ENCODE assay signal across 24 mouse cellular contexts in genomic region chr15:103237295-103237694, GRCm38 (mm10). TPM values are rescaled to one million over a fixed set of nuclear protein-coding genes. Genes with fewer than 3 reads are reported as not detected.
DNase-seq lines count a peak whose midpoint lies in the region; ATAC-seq and TF ChIP-seq lines count a peak whose summit lies in the region.
"Had no signal": no experiment of that assay in that cellular context is flagged by ENCODE, and none has a peak within 500 bp of the region (broad histone marks: within the 10 kb centered on the region; RNA-seq: fewer than 3 reads in every experiment).

No protein-coding gene starts in this region.

- intact Hi-C loops in heart, postnatal 36 days (cut with DNase I) = no loop called here

- peaks cover 80% of the 10 kb centered on the region for H3K79me2 ChIP-seq in CH12.LX (replicated peaks; ENCODE audit: control insufficient read depth, extremely low read depth, insufficient read depth, poor library complexity, severe bottlenecking)

- dilution Hi-C loops in CH12.LX (cut with MboI; ENCODE audit: extremely low pct_ligation_motif_present, extremely low pct_unique_long_range_greater_than_20kb, low sequenced_read_pairs) = no loop called here

- peak overlapping the region; percentile 27; the same call in 1 of the 2 replicates for H3K4me2 ChIP-seq in forebrain, embryonic 12.5 days
- H3K4me2 ChIP-seq in forebrain, embryonic 14.5 days (ENCODE audit: low read length) = no peak overlapping the region
- H3K4me2 ChIP-seq in heart, embryonic 15.5 days = peak overlapping the region; percentile 8; the same call in 1 of the 2 replicates
- peak overlapping the region; percentile 99 for H3K4me2 ChIP-seq in CH12.LX (ENCODE audit: insufficient read depth, low read depth, poor library complexity, severe bottlenecking)
- peak overlapping the region; percentile 81 for H3K4me2 ChIP-seq in liver, embryonic 12.5 days
- H3K4me2 ChIP-seq in hindbrain, embryonic 16.5 days (ENCODE audit: low read length) = no peak overlapping the region

- no peak for DNase-seq in forebrain, embryonic 14.5 days (ENCODE audit: low spot score)
- no peak for DNase-seq in heart, postnatal 36 days
- DNase-seq in CH12.LX (ENCODE audit: extremely low read depth) = no peak
- no peak for DNase-seq in adrenal gland, adult 2 months
- DNase-seq: adrenal gland, postnatal 10 days; cerebellum, adult 11-12 months; cerebellum, postnatal 14 days; embryo, embryonic 11 days; kidney, adult 8-10 months; kidney, postnatal 25 days; lung, adult 2 months; lung, postnatal 4 days; right cerebral cortex, postnatal 4 days; thymus, postnatal 25 days had no signal

- H3K9me3 ChIP-seq in forebrain, embryonic 12.5 days = no peaks in the 10 kb centered on the region
- H3K9me3 ChIP-seq in forebrain, embryonic 14.5 days (replicated peaks; ENCODE audit: control insufficient read depth, low read length) = no peaks in the 10 kb centered on the region
- H3K9me3 ChIP-seq in heart, embryonic 15.5 days (replicated peaks) = no peaks in the 10 kb centered on the region
- no peaks in the 10 kb centered on the region for H3K9me3 ChIP-seq in CH12.LX (replicated peaks; ENCODE audit: low read length)
- H3K9me3 ChIP-seq in liver, embryonic 12.5 days (replicated peaks) = no peaks in the 10 kb centered on the region
- H3K9me3 ChIP-seq in hindbrain, embryonic 16.5 days (ENCODE audit: control insufficient read depth, low read length) = no peaks in the 10 kb centered on the region
- H3K9me3 ChIP-seq: hindbrain, embryonic 12.5 days; midbrain, embryonic 12.5 days; neural tube, embryonic 12.5 days had no signal

- no peak overlapping the region for H3K27ac ChIP-seq in forebrain, embryonic 12.5 days
- no peak overlapping the region for H3K27ac ChIP-seq in forebrain, embryonic 14.5 days (ENCODE audit: low read depth, low read length)
- H3K27ac ChIP-seq in heart, embryonic 15.5 days = no peak overlapping the region
- no peak overlapping the region for H3K27ac ChIP-seq in CH12.LX (ENCODE audit: insufficient read depth, low read depth)
- H3K27ac ChIP-seq in liver, embryonic 12.5 days = peak overlapping the region; percentile 51; the same call in 1 of the 2 replicates
- no peak overlapping the region for H3K27ac ChIP-seq in hindbrain, embryonic 16.5 days (ENCODE audit: low read depth, low read length)
- H3K27ac ChIP-seq: hindbrain, embryonic 12.5 days; midbrain, embryonic 12.5 days; neural tube, embryonic 12.5 days had no signal

- peaks cover 29% of the 10 kb centered on the region for H3K36me3 ChIP-seq in forebrain, embryonic 12.5 days (replicated peaks)
- peaks cover 25% of the 10 kb centered on the region for H3K36me3 ChIP-seq in forebrain, embryonic 14.5 days (ENCODE audit: control insufficient read depth, insufficient read depth, low read length)
- peaks cover 22% of the 10 kb centered on the region for H3K36me3 ChIP-seq in heart, embryonic 15.5 days
- peaks cover 13 to 37% of the 10 kb centered on the region in 2 experiments for H3K36me3 ChIP-seq in CH12.LX (replicated peaks in 1 of 2; ENCODE audit: control insufficient read depth in 1 of 2, insufficient read depth in 1 of 2, low read length in 1 of 2)
- peaks cover 62% of the 10 kb centered on the region for H3K36me3 ChIP-seq in liver, embryonic 12.5 days
- 0 out of 2 replicates have a peak, but pooled peaks cover 2% of the 10 kb centered on the region for H3K36me3 ChIP-seq in hindbrain, embryonic 16.5 days (ENCODE audit: control insufficient read depth, insufficient read depth, low read length)

- ATAC-seq in forebrain, embryonic 12.5 days (ENCODE audit: low FRiP score) = no peak
- ATAC-seq in forebrain, embryonic 14.5 days = no peak
- ATAC-seq in heart, embryonic 15.5 days (replicated peaks; ENCODE audit: insufficient number of reproducible peaks, insufficient read depth, low FRiP score, low read depth) = no peak
- ATAC-seq in liver, embryonic 12.5 days = no peak
- no peak for ATAC-seq in hindbrain, embryonic 16.5 days
- ATAC-seq: inflammation-experienced regulatory T-cells, adult 6 months had no signal

- no peak for TF ChIP-seq EP300 in CH12.LX (IDR thresholded peaks at IDR 0.05; ENCODE audit: low read length)

- H3K9ac ChIP-seq in forebrain, embryonic 12.5 days = no peak overlapping the region
- H3K9ac ChIP-seq in forebrain, embryonic 14.5 days (ENCODE audit: low read length) = no peak overlapping the region
- H3K9ac ChIP-seq in heart, embryonic 15.5 days = no peak overlapping the region
- peak overlapping the region; percentile 88 for H3K9ac ChIP-seq in CH12.LX (ENCODE audit: insufficient read depth, low read depth)
- H3K9ac ChIP-seq in liver, embryonic 12.5 days = peak overlapping the region; percentile 74
- H3K9ac ChIP-seq in hindbrain, embryonic 16.5 days (ENCODE audit: low read depth, low read length) = no peak overlapping the region
- H3K9ac ChIP-seq: hindbrain, embryonic 12.5 days; midbrain, embryonic 12.5 days; neural tube, embryonic 12.5 days had no signal

- no peak for TF ChIP-seq POLR2A in CH12.LX (IDR thresholded peaks at IDR 0.05; ENCODE audit: low read depth, low read length)

- no peak for TF ChIP-seq CTCF in CH12.LX (conservative IDR thresholded peaks at IDR 0.05 in 1 of 2, IDR thresholded peaks at IDR 0.05 in 1 of 2; ENCODE audit: low read depth in 2 of 2, low read length in 2 of 2)

- peaks cover 21% of the 10 kb centered on the region for H3K4me1 ChIP-seq in forebrain, embryonic 12.5 days
- peaks cover 6% of the 10 kb centered on the region for H3K4me1 ChIP-seq in forebrain, embryonic 14.5 days (ENCODE audit: control insufficient read depth, insufficient read depth, low read length)
- peaks cover 33% of the 10 kb centered on the region for H3K4me1 ChIP-seq in heart, embryonic 15.5 days (replicated peaks)
- H3K4me1 ChIP-seq in CH12.LX (ENCODE audit: control insufficient read depth in 1 of 2, insufficient read depth in 2 of 2) = peaks cover 0 to 33% of the 10 kb centered on the region in 2 experiments; a peak in 3 of 4 replicates
- H3K4me1 ChIP-seq in liver, embryonic 12.5 days = peaks cover 48% of the 10 kb centered on the region
- H3K4me1 ChIP-seq in hindbrain, embryonic 16.5 days (ENCODE audit: control insufficient read depth, insufficient read depth, low read depth, low read length) = peaks cover 11% of the 10 kb centered on the region

- in situ Hi-C loops in CH12.LX (cut with MboI; ENCODE audit: low pct_ligation_motif_present, low pct_unique_long_range_greater_than_20kb, low sequenced_read_pairs) = no loop called here

- H3K27me3 ChIP-seq in forebrain, embryonic 12.5 days = no peaks in the 10 kb centered on the region
- H3K27me3 ChIP-seq in forebrain, embryonic 14.5 days (replicated peaks; ENCODE audit: control insufficient read depth, insufficient read depth, low read length) = no peaks in the 10 kb centered on the region
- no peaks in the 10 kb centered on the region for H3K27me3 ChIP-seq in heart, embryonic 15.5 days
- H3K27me3 ChIP-seq in CH12.LX (replicated peaks) = no peaks in the 10 kb centered on the region
- no peaks in the 10 kb centered on the region for H3K27me3 ChIP-seq in liver, embryonic 12.5 days (replicated peaks)
- no peaks in the 10 kb centered on the region for H3K27me3 ChIP-seq in hindbrain, embryonic 16.5 days (replicated peaks; ENCODE audit: control insufficient read depth, insufficient read depth, low read length)
- H3K27me3 ChIP-seq: hindbrain, embryonic 12.5 days; midbrain, embryonic 12.5 days; neural tube, embryonic 12.5 days had no signal

- 94% methylated on average over 7 of the region's 7 CpGs for WGBS in forebrain, embryonic 12.5 days
- 92% methylated on average over 7 of the region's 7 CpGs for WGBS in forebrain, embryonic 14.5 days
- 89% methylated on average over 7 of the region's 7 CpGs for WGBS in heart, embryonic 15.5 days
- WGBS in liver, embryonic 12.5 days (ENCODE audit: insufficient replicate concordance) = 74% methylated on average over 7 of the region's 7 CpGs
- WGBS in hindbrain, embryonic 16.5 days = 94% methylated on average over 7 of the region's 7 CpGs

- no peak for TF ChIP-seq RAD21 in CH12.LX (IDR thresholded peaks at IDR 0.05; ENCODE audit: low read depth, low read length)

- no peak overlapping the region for H3K4me3 ChIP-seq in forebrain, embryonic 12.5 days (replicated peaks)
- no peak overlapping the region for H3K4me3 ChIP-seq in forebrain, embryonic 14.5 days (ENCODE audit: low read depth, low read length)
- no peak overlapping the region for H3K4me3 ChIP-seq in heart, embryonic 15.5 days
- H3K4me3 ChIP-seq in CH12.LX (replicated peaks in 1 of 3; ENCODE audit: low read depth in 2 of 3, low read length in 2 of 3, poor library complexity in 1 of 3) = peak overlapping the region; percentile 15 to 42 (median 24)
- peak overlapping the region; percentile 88 for H3K4me3 ChIP-seq in liver, embryonic 12.5 days
- no peak overlapping the region for H3K4me3 ChIP-seq in hindbrain, embryonic 16.5 days (ENCODE audit: low read length)
- H3K4me3 ChIP-seq: hindbrain, embryonic 12.5 days; midbrain, embryonic 12.5 days; neural tube, embryonic 12.5 days had no signal

RNA-seq across cellular contexts. Expression of gene Cbx5, which starts 2.3 kb away (rescaled TPM):
- polyA plus RNA-seq in forebrain, embryonic 12.5 days (2016; fragmentation: Nextera tagmentation; extraction: Ambion mirVana) = 233 and 250 TPM in 2 replicates
- 154 and 164 TPM in 2 replicates for polyA plus RNA-seq in forebrain, embryonic 14.5 days (2014; fragmentation: Nextera tagmentation; extraction: Ambion mirVana)
- polyA plus RNA-seq in heart, embryonic 15.5 days (2015; fragmentation: Nextera tagmentation; extraction: Ambion mirVana) = 80.0 and 84.2 TPM in 2 replicates
- total RNA-seq in heart, postnatal 36 days (2021) = 10 to 100 TPM; 54.2 to 58.7 TPM
- total RNA-seq in CH12.LX (2012; rRNA removed) = 94.9 and 99.6 TPM in 2 replicates
- total RNA-seq in CH12.LX (2014; rRNA removed) = 152 and 171 TPM in 2 replicates
- polyA plus RNA-seq in CH12.LX (2012; ENCODE audit: insufficient read length, low read depth) = 128 and 151 TPM in 2 replicates
- polyA plus RNA-seq in liver, embryonic 12.5 days (2016; fragmentation: Nextera tagmentation; extraction: Ambion mirVana) = 84.2 and 84.5 TPM in 2 replicates
- total RNA-seq in adrenal gland, adult 2 months (2021) = 10 to 100 TPM; 76.3 to 80.2 TPM
- polyA plus RNA-seq in adrenal gland, adult 2 months (2012; rRNA removed) = 4.4 and 4.7 TPM in 2 replicates
- polyA plus RNA-seq in hindbrain, embryonic 16.5 days (2015; fragmentation: Nextera tagmentation; extraction: Ambion mirVana) = 120 and 124 TPM in 2 replicates

RNA-seq across cellular contexts. Expression of gene Hnrnpa1, which starts 2.9 kb away (rescaled TPM):
- polyA plus RNA-seq in forebrain, embryonic 12.5 days (2016; fragmentation: Nextera tagmentation; extraction: Ambion mirVana) = 1,521 and 1,527 TPM in 2 replicates
- polyA plus RNA-seq in forebrain, embryonic 14.5 days (2014; fragmentation: Nextera tagmentation; extraction: Ambion mirVana) = 790 and 857 TPM in 2 replicates
- polyA plus RNA-seq in heart, embryonic 15.5 days (2015; fragmentation: Nextera tagmentation; extraction: Ambion mirVana) = 367 and 376 TPM in 2 replicates
- total RNA-seq in heart, postnatal 36 days (2021) = 100 to 1,000 TPM; 140 to 154 TPM
- total RNA-seq in CH12.LX (2012; rRNA removed) = 635 and 691 TPM in 2 replicates
- total RNA-seq in CH12.LX (2014; rRNA removed) = 757 and 802 TPM in 2 replicates
- polyA plus RNA-seq in CH12.LX (2012; ENCODE audit: insufficient read length, low read depth) = 1,746 and 1,799 TPM in 2 replicates
- 584 and 591 TPM in 2 replicates for polyA plus RNA-seq in liver, embryonic 12.5 days (2016; fragmentation: Nextera tagmentation; extraction: Ambion mirVana)
- 100 to 1,000 TPM; 140 to 208 TPM for total RNA-seq in adrenal gland, adult 2 months (2021)
- polyA plus RNA-seq in adrenal gland, adult 2 months (2012; rRNA removed) = 8.1 TPM in 2 replicates
- 483 and 550 TPM in 2 replicates for polyA plus RNA-seq in hindbrain, embryonic 16.5 days (2015; fragmentation: Nextera tagmentation; extraction: Ambion mirVana)

RNA-seq across cellular contexts. Expression of gene Nfe2, which starts 20.9 kb away (rescaled TPM):
- polyA plus RNA-seq in forebrain, embryonic 12.5 days (2016; fragmentation: Nextera tagmentation; extraction: Ambion mirVana) = 2.1 and 3.4 TPM in 2 replicates
- 0.42 and 1.1 TPM in 2 replicates for polyA plus RNA-seq in forebrain, embryonic 14.5 days (2014; fragmentation: Nextera tagmentation; extraction: Ambion mirVana)
- polyA plus RNA-seq in heart, embryonic 15.5 days (2015; fragmentation: Nextera tagmentation; extraction: Ambion mirVana) = 1.9 and 5.0 TPM in 2 replicates
- total RNA-seq in heart, postnatal 36 days (2021) = under 1 TPM; 0.67 to 0.73 TPM
- 0.13 TPM in 1 of 2 replicates, not detected in the other for total RNA-seq in CH12.LX (2012; rRNA removed)
- not detected in 2 replicates for total RNA-seq in CH12.LX (2014; rRNA removed)
- polyA plus RNA-seq in CH12.LX (2012; ENCODE audit: insufficient read length, low read depth) = 0.14 and 0.33 TPM in 2 replicates
- 168 TPM in 2 replicates for polyA plus RNA-seq in liver, embryonic 12.5 days (2016; fragmentation: Nextera tagmentation; extraction: Ambion mirVana)
- total RNA-seq in adrenal gland, adult 2 months (2021) = under 1 TPM; 0.21 to 0.95 TPM
- 0.38 and 0.83 TPM in 2 replicates for polyA plus RNA-seq in adrenal gland, adult 2 months (2012; rRNA removed)
- 0.65 and 0.69 TPM in 2 replicates for polyA plus RNA-seq in hindbrain, embryonic 16.5 days (2015; fragmentation: Nextera tagmentation; extraction: Ambion mirVana)
- total RNA-seq: gastrocnemius, adult 18-20 months; left cerebral cortex, postnatal 36 days had no signal

RNA-seq across cellular contexts. Expression of gene Copz1, which starts 35.2 kb away (rescaled TPM):
- polyA plus RNA-seq in forebrain, embryonic 12.5 days (2016; fragmentation: Nextera tagmentation; extraction: Ambion mirVana) = 226 and 228 TPM in 2 replicates
- polyA plus RNA-seq in forebrain, embryonic 14.5 days (2014; fragmentation: Nextera tagmentation; extraction: Ambion mirVana) = 261 and 271 TPM in 2 replicates
- polyA plus RNA-seq in heart, embryonic 15.5 days (2015; fragmentation: Nextera tagmentation; extraction: Ambion mirVana) = 145 and 168 TPM in 2 replicates
- 10 to 100 TPM; 56.6 to 56.9 TPM for total RNA-seq in heart, postnatal 36 days (2021)
- total RNA-seq in CH12.LX (2012; rRNA removed) (80.0 and 97.9 TPM in 2 replicates), CH12.LX (2014; rRNA removed) (135 and 148 TPM in 2 replicates)
- polyA plus RNA-seq in CH12.LX (2012; ENCODE audit: insufficient read length, low read depth) = 263 and 271 TPM in 2 replicates
- 246 and 250 TPM in 2 replicates for polyA plus RNA-seq in liver, embryonic 12.5 days (2016; fragmentation: Nextera tagmentation; extraction: Ambion mirVana)
- total RNA-seq in adrenal gland, adult 2 months (2021) = 100 to 1,000 TPM; 146 to 152 TPM
- 51.3 and 59.7 TPM in 2 replicates for polyA plus RNA-seq in adrenal gland, adult 2 months (2012; rRNA removed)
- polyA plus RNA-seq in hindbrain, embryonic 16.5 days (2015; fragmentation: Nextera tagmentation; extraction: Ambion mirVana) = 207 and 209 TPM in 2 replicates

Comparison
In these comparisons a context has a peak if more than half of its experiments do, and no peak if none do; other contexts are left out.
1. H3K4me2 ChIP-seq: peak in forebrain, embryonic 12.5 days (single experiment), heart, embryonic 15.5 days (single experiment), CH12.LX (single experiment) and liver, embryonic 12.5 days (single experiment); none in forebrain, embryonic 14.5 days (single experiment) and hindbrain, embryonic 16.5 days (single experiment).
2. H3K4me3 ChIP-seq: peak in CH12.LX (3 of 3) and liver, embryonic 12.5 days (single experiment); none in forebrain, embryonic 12.5 days (single experiment), forebrain, embryonic 14.5 days (single experiment), heart, embryonic 15.5 days (single experiment) and hindbrain, embryonic 16.5 days (single experiment).
3. H3K9ac ChIP-seq: peak in CH12.LX (single experiment) and liver, embryonic 12.5 days (single experiment); none in forebrain, embryonic 12.5 days (single experiment), forebrain, embryonic 14.5 days (single experiment), heart, embryonic 15.5 days (single experiment) and hindbrain, embryonic 16.5 days (single experiment).
4. RNA of gene Cbx5, which starts 2.3 kb away (polyA plus RNA-seq): 233 to 250 TPM in forebrain, embryonic 12.5 days, 154 to 164 TPM in forebrain, embryonic 14.5 days, 128 to 151 TPM in CH12.LX, 120 to 124 TPM in hindbrain, embryonic 16.5 days, 84.2 to 84.5 TPM in liver, embryonic 12.5 days and 80.0 to 84.2 TPM in heart, embryonic 15.5 days; 4.4 to 4.7 TPM in adrenal gland, adult 2 months; every median in the first group is over 10 times any median in the second.
5. RNA of gene Hnrnpa1, which starts 2.9 kb away (polyA plus RNA-seq): 1,746 to 1,799 TPM in CH12.LX, 1,521 to 1,527 TPM in forebrain, embryonic 12.5 days, 790 to 857 TPM in forebrain, embryonic 14.5 days, 584 to 591 TPM in liver, embryonic 12.5 days, 483 to 550 TPM in hindbrain, embryonic 16.5 days and 367 to 376 TPM in heart, embryonic 15.5 days; 8.1 TPM in adrenal gland, adult 2 months; every median in the first group is over 10 times any median in the second.
6. RNA of gene Nfe2, which starts 20.9 kb away (polyA plus RNA-seq): 168 TPM in liver, embryonic 12.5 days; 2.1 to 3.4 TPM in forebrain, embryonic 12.5 days, 1.9 to 5.0 TPM in heart, embryonic 15.5 days, 0.38 to 0.83 TPM in adrenal gland, adult 2 months, 0.65 to 0.69 TPM in hindbrain, embryonic 16.5 days, 0.42 to 1.1 TPM in forebrain, embryonic 14.5 days and 0.14 to 0.33 TPM in CH12.LX; every median in the first group is over 10 times any median in the second.